Mouse (Mus musculus) thymus, adult 2 months (tissue): Measurements from ENCODE around the gene Acsl5. TPM values are rescaled to one million over a fixed set of nuclear protein-coding genes. Genes with fewer than 3 reads are reported as not detected.

Experiments used
- DNase-seq: peaks from one replicate; pipeline ENCODE4 v3.0.0; 2021
- H3K27ac ChIP-seq: fragments of 200-500 bp; 2 replicates; pipeline ENCODE4 v1.5.1; 2012; ENCODE audit warnings: low read length, control low read depth; ENCODE audit not compliant: control insufficient read depth, insufficient read depth
- H3K27me3 ChIP-seq: fragments of 200-500 bp; 2 replicates; pipeline ENCODE4 v1.6.1; 2012; ENCODE audit warnings: mild to moderate bottlenecking, low read length, moderate library complexity, mixed read lengths; ENCODE audit not compliant: control insufficient read depth, insufficient read depth
- H3K36me3 ChIP-seq: fragments of 200-500 bp; 2 replicates; pipeline ENCODE4 v1.6.1; 2012; ENCODE audit warnings: mild to moderate bottlenecking, low read length, moderate library complexity; ENCODE audit not compliant: control insufficient read depth, insufficient read depth
- H3K4me1 ChIP-seq: fragments of 200-500 bp; replicated peaks from 2 replicates; pipeline ENCODE4 v1.6.1; 2012; ENCODE audit warnings: low read length; ENCODE audit not compliant: control insufficient read depth, insufficient read depth
- H3K4me3 ChIP-seq: fragments of 200-500 bp; 2 replicates; pipeline ENCODE4 v1.5.1; 2012; ENCODE audit warnings: mild to moderate bottlenecking, low read length, control low read depth, moderate library complexity; ENCODE audit not compliant: control insufficient read depth, insufficient read depth
- CTCF ChIP-seq: fragments of 200-500 bp; IDR thresholded peaks from 2 replicates; pipeline ENCODE4 v1.5.1; 2012; ENCODE audit warnings: mild to moderate bottlenecking, control low read depth, low read length, moderate library complexity, borderline replicate concordance; ENCODE audit not compliant: control insufficient read depth, poor library complexity, insufficient read depth; ENCODE audit errors: extremely low read depth
- POLR2A ChIP-seq: fragments of 200-500 bp; IDR thresholded peaks from 2 replicates; pipeline ENCODE4 v1.6.1; 2012; ENCODE audit warnings: mild to moderate bottlenecking, low read length, control low read depth, moderate library complexity; ENCODE audit not compliant: control insufficient read depth, poor library complexity, insufficient read depth; ENCODE audit errors: extremely low read depth
- WGBS: fragments of 180-500 bp; shearing (Covaris S2); methylation state at CpG from one replicate; pipeline ENCODE4 v1.1.7; 2018; 5-methylcytosine and 5-hydroxymethylcytosine counted together
- polyA plus RNA-seq: library from polyadenylated mRNA; depleted of rRNA; stranded (reverse); fragments of >200 nt; gene quantifications from 2 replicates; pipeline ENCODE4 v1.2.3, GENCODE M21; 2012

Gene Acsl5
- polyA plus RNA-seq, 1 experiment: 20.9 TPM

GRCm38 (mm10) chr19:55236026-55236425 is 15.7 kb upstream of the Acsl5 start:
- Histone ChIP-seq H3K4me1 (no peaks in the 10 kb centered on the region), H3K27me3 (no peaks in the 10 kb centered on the region), H3K36me3 (no peaks in the 10 kb centered on the region), H3K4me3 (no peak overlapping the region), H3K27ac (no peak overlapping the region)
- 9% methylated on average over 2 of the region's 2 CpGs for WGBS
- TF ChIP-seq CTCF: no peak
- no peak for TF ChIP-seq POLR2A
- no peak for DNase-seq

- Histone ChIP-seq H3K4me3 (no peak overlapping the region), H3K4me1 (no peaks in the 10 kb centered on the region), H3K36me3 (no peaks in the 10 kb centered on the region), H3K27me3 (no peaks in the 10 kb centered on the region), H3K27ac (no peak overlapping the region)
- 89% methylated on average over 5 of the region's 5 CpGs for WGBS
- TF ChIP-seq CTCF (no peak), POLR2A (no peak)
- no peak for DNase-seq
These were observed 15.2 kb upstream of the Acsl5 start for GRCm38 (mm10) chr19:55236564-55236963.

- no peak for DNase-seq
- H3K4me3 ChIP-seq: no peak overlapping the region
- WGBS: 61% methylated on average over 6 of the region's 6 CpGs
- H3K27ac ChIP-seq: no peak overlapping the region
- no peaks in the 10 kb centered on the region for H3K4me1 ChIP-seq
- H3K36me3 ChIP-seq: no peaks in the 10 kb centered on the region
- no peaks in the 10 kb centered on the region for H3K27me3 ChIP-seq
- TF ChIP-seq CTCF: no peak
- no peak for TF ChIP-seq POLR2A
These were observed 11.8 kb upstream of the Acsl5 start for GRCm38 (mm10) chr19:55239766-55240426.

GRCm38 (mm10) chr19:55241186-55241645 is 10.5 kb upstream of the Acsl5 start, which contains the start of gene Gucy2g:
Gene Gucy2g (minus strand): TSS chr19:55241236.
- WGBS: 90% methylated on average over 6 of the region's 6 CpGs
- TF ChIP-seq CTCF (no peak), POLR2A (no peak)
- Histone ChIP-seq H3K27me3 (no peaks in the 10 kb centered on the region), H3K4me3 (no peak within 1 kb of the TSS), H3K27ac (no peak within 1 kb of the TSS), H3K36me3 (no peaks in the 10 kb centered on the region), H3K4me1 (no peaks in the 10 kb centered on the region)
- DNase-seq: no peak

- Histone ChIP-seq H3K27ac (no peak overlapping the region), H3K27me3 (no peaks in the 10 kb centered on the region), H3K4me3 (no peak overlapping the region), H3K36me3 (no peaks in the 10 kb centered on the region), H3K4me1 (no peaks in the 10 kb centered on the region)
- DNase-seq: no peak
- 71% methylated on average over 7 of the region's 7 CpGs for WGBS
- TF ChIP-seq CTCF: no peak
These were observed 6.9 kb upstream of the Acsl5 start for GRCm38 (mm10) chr19:55244791-55245231.

GRCm38 (mm10) chr19:55247563-55247962 is 4.2 kb upstream of the Acsl5 start:
- TF ChIP-seq CTCF (no peak), POLR2A (no peak)
- DNase-seq: no peak
- Histone ChIP-seq H3K4me1 (no peaks in the 10 kb centered on the region), H3K36me3 (no peaks in the 10 kb centered on the region), H3K27ac (no peak overlapping the region), H3K27me3 (no peaks in the 10 kb centered on the region), H3K4me3 (no peak overlapping the region)
- WGBS: 86% methylated on average over 5 of the region's 5 CpGs
